Mouse (Mus musculus): ENCODE data around the gene Pex11g. TPM values are rescaled to one million over a fixed set of nuclear protein-coding genes. Genes with fewer than 3 reads are reported as not detected.
A peak's percentile ranks its signal among the peaks of the same experiment; 100 is the strongest.

The Pex11g gene
- polyA plus RNA-seq, 1 experiment from 2014 or later: 9.5 TPM

GRCm38 (mm10) chr8:3483546-3483945 lies 16.1 kb upstream of the Pex11g start:
- Histone ChIP-seq H3K27ac (ENCODE audit: low read length) (no peak overlapping the region), H3K4me1 (replicated peaks; ENCODE audit: control insufficient read depth, insufficient read depth, low read length) (no peaks in the 10 kb centered on the region), H3K27me3 (ENCODE audit: control insufficient read depth, insufficient read depth, low read depth, low read length) (no peaks in the 10 kb centered on the region), H3K4me2 (ENCODE audit: low read depth, low read length) (no peak overlapping the region), H3K36me3 (ENCODE audit: control insufficient read depth, insufficient read depth, low read length) (no peaks in the 10 kb centered on the region), H3K9me3 (ENCODE audit: control insufficient read depth, low read length) (no peaks in the 10 kb centered on the region), H3K4me3 (ENCODE audit: low read length) (no peak overlapping the region), H3K9ac (ENCODE audit: low read length) (no peak overlapping the region)
- WGBS: 54% methylated on average over 7 of the region's 7 CpGs
- ATAC-seq (ENCODE audit: low read depth): no peak

DNA sequence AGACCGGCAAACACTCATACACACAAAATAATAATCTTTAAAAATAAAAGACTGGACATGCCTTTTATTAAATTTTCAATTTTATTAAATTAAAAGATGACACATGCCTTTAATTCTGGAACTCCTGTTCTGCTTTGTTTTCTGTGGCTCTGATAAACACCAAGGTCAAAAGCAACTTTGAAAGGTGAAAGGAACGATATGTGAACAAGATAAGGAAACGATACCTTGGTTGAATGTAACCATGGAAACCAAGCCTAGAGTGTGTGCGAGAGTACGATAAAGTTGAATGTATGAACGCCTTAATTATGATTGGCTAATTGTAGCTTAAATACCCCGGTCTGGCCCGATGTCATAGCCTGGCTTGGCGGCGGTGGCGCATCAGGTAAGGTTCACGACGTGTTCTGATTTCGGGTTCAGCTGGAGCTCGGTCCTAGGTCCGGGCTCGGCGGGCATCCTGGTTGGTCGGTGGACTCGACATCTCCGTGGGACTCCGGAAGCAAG lies 14.8 kb upstream of the Pex11g start:
- no peaks in the 10 kb centered on the region for H3K9me3 ChIP-seq (ENCODE audit: control insufficient read depth, low read length)
- no peaks in the 10 kb centered on the region for H3K4me1 ChIP-seq (replicated peaks; ENCODE audit: control insufficient read depth, insufficient read depth, low read length)
- 82% methylated on average over 22 of the region's 22 CpGs for WGBS
- H3K27me3 ChIP-seq (ENCODE audit: control insufficient read depth, insufficient read depth, low read depth, low read length): no peaks in the 10 kb centered on the region
- ATAC-seq (ENCODE audit: low read depth): no peak
- no peak overlapping the region for H3K9ac ChIP-seq (ENCODE audit: low read length)
- no peak overlapping the region for H3K27ac ChIP-seq (ENCODE audit: low read length)
- no peaks in the 10 kb centered on the region for H3K36me3 ChIP-seq (ENCODE audit: control insufficient read depth, insufficient read depth, low read length)
- H3K4me3 ChIP-seq (ENCODE audit: low read length): no peak overlapping the region
- no peak overlapping the region for H3K4me2 ChIP-seq (ENCODE audit: low read depth, low read length)

DNA sequence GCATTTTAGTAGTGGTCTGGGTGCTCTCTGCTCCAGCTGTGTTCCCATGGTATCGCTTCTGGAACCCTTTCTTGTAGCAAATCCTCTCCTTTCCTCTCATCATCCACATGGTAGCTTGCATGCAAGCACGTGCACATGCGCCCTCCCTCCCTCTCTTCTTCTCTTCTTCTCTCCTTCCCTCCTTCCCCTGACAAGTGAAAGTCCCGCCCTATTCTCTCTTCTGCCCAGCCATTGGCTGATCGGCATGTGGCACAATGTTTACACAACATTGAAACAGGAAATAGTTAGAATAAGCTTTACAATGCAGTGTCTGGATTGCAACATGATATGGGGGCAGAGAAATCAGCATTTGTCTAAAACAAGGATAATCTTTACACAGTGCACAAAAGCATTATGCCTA lies 14.1 kb upstream of the Pex11g start:
- Histone ChIP-seq H3K27me3 (ENCODE audit: control insufficient read depth, insufficient read depth, low read depth, low read length) (no peaks in the 10 kb centered on the region), H3K36me3 (ENCODE audit: control insufficient read depth, insufficient read depth, low read length) (no peaks in the 10 kb centered on the region), H3K4me2 (ENCODE audit: low read depth, low read length) (no peak overlapping the region), H3K4me3 (ENCODE audit: low read length) (no peak overlapping the region), H3K9me3 (ENCODE audit: control insufficient read depth, low read length) (no peaks in the 10 kb centered on the region), H3K4me1 (replicated peaks; ENCODE audit: control insufficient read depth, insufficient read depth, low read length) (no peaks in the 10 kb centered on the region), H3K9ac (ENCODE audit: low read length) (no peak overlapping the region), H3K27ac (ENCODE audit: low read length) (no peak overlapping the region)
- peak; percentile 39; the same call in 1 of the 2 replicates for ATAC-seq (ENCODE audit: low read depth)
- 56% methylated on average over 5 of the region's 5 CpGs for WGBS

DNA sequence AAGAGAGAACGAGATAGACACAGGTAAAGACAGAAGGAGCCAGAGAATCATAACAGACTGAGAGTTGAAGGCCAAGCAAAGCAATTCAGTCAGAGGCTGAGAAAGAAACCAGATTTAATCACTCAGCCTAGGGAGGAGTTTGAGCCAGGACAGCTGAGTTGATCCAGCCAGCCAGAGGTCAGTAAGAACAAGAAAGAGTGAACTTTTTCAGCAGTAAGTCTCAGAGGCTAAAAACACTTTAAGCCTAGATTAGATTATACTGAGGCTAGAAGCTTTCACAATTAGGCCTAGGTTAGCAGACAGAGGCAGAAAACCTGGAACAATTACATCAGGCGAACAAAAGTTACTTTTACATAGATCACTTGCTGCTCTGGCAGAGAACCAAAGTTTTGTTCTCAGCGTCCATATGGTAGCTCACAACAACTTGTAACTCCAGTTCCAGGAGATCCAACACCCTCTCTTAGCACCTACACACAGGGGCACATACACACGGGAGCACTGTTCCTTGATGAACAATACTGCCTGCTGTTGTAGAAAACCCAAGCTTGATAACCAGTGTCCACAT lies 12.8 kb upstream of the Pex11g start:
- 60% methylated on average over 4 of the region's 4 CpGs for whole genome bisulfite sequencing
- H3K9ac ChIP-seq (ENCODE audit: low read length): no peak overlapping the region
- no peaks in the 10 kb centered on the region for H3K9me3 ChIP-seq (ENCODE audit: control insufficient read depth, low read length)
- H3K27ac ChIP-seq (ENCODE audit: low read length): no peak overlapping the region
- H3K27me3 ChIP-seq (ENCODE audit: control insufficient read depth, insufficient read depth, low read depth, low read length): no peaks in the 10 kb centered on the region; the same call in 1 of the 2 replicates
- no peak overlapping the region for H3K4me3 ChIP-seq (ENCODE audit: low read length)
- no peak overlapping the region for H3K4me2 ChIP-seq (ENCODE audit: low read depth, low read length)
- ATAC-seq (ENCODE audit: low read depth): no peak
- H3K36me3 ChIP-seq (ENCODE audit: control insufficient read depth, insufficient read depth, low read length): no peaks in the 10 kb centered on the region
- H3K4me1 ChIP-seq (replicated peaks; ENCODE audit: control insufficient read depth, insufficient read depth, low read length): no peaks in the 10 kb centered on the region

GRCm38 (mm10) chr8:3475715-3476429 lies 8.4 kb upstream of the Pex11g start:
- Histone ChIP-seq H3K9me3 (ENCODE audit: control insufficient read depth, low read length) (no peaks in the 10 kb centered on the region), H3K4me3 (ENCODE audit: low read length) (peak overlapping the region; percentile 28), H3K27ac (ENCODE audit: low read length) (no peak overlapping the region), H3K4me2 (ENCODE audit: low read depth, low read length) (peak overlapping the region; percentile 53), H3K36me3 (ENCODE audit: control insufficient read depth, insufficient read depth, low read length) (no peaks in the 10 kb centered on the region), H3K4me1 (replicated peaks; ENCODE audit: control insufficient read depth, insufficient read depth, low read length) (no peaks in the 10 kb centered on the region), H3K9ac (ENCODE audit: low read length) (no peak overlapping the region), H3K27me3 (ENCODE audit: control insufficient read depth, insufficient read depth, low read depth, low read length) (no peaks in the 10 kb centered on the region; the same call in 1 of the 2 replicates)
- WGBS: 18% methylated on average over 37 of the region's 37 CpGs
- peak; percentile 36; the same call in 1 of the 2 replicates for ATAC-seq (ENCODE audit: low read depth)

- no peak within 1 kb of the TSS for H3K4me2 ChIP-seq (ENCODE audit: low read depth, low read length)
- peaks cover 2% of the 10 kb centered on the region; the same call in 1 of the 2 replicates for H3K4me1 ChIP-seq (replicated peaks; ENCODE audit: control insufficient read depth, insufficient read depth, low read length)
- H3K9ac ChIP-seq (ENCODE audit: low read length): no peak within 1 kb of the TSS
- H3K4me3 ChIP-seq (ENCODE audit: low read length): no peak within 1 kb of the TSS
- no peak within 1 kb of the TSS for H3K27ac ChIP-seq (ENCODE audit: low read length)
- no peaks in the 10 kb centered on the region for H3K36me3 ChIP-seq (ENCODE audit: control insufficient read depth, insufficient read depth, low read length)
- no peaks in the 10 kb centered on the region for H3K9me3 ChIP-seq (ENCODE audit: control insufficient read depth, low read length)
- no peaks in the 10 kb centered on the region for H3K27me3 ChIP-seq (ENCODE audit: control insufficient read depth, insufficient read depth, low read depth, low read length)
- ATAC-seq (ENCODE audit: low read depth): no peak
Measured at GRCm38 (mm10) chr8:3470562-3470961, 3.1 kb upstream of the Pex11g start, which contains the start of gene Tex45. Gene Tex45, plus strand, starts transcription at chr8:3470862.

GRCm38 (mm10) chr8:3468838-3469237 lies 1.4 kb upstream of the Pex11g start:
- H3K27ac ChIP-seq (ENCODE audit: low read length): no peak overlapping the region
- 91% methylated on average over 1 of the region's 1 CpGs for WGBS
- H3K4me2 ChIP-seq (ENCODE audit: low read depth, low read length): no peak overlapping the region
- H3K4me3 ChIP-seq (ENCODE audit: low read length): no peak overlapping the region
- ATAC-seq (ENCODE audit: low read depth): no peak
- no peaks in the 10 kb centered on the region for H3K9me3 ChIP-seq (ENCODE audit: control insufficient read depth, low read length)
- peaks cover 2% of the 10 kb centered on the region; the same call in 1 of the 2 replicates for H3K4me1 ChIP-seq (replicated peaks; ENCODE audit: control insufficient read depth, insufficient read depth, low read length)
- H3K36me3 ChIP-seq (ENCODE audit: control insufficient read depth, insufficient read depth, low read length): no peaks in the 10 kb centered on the region
- H3K9ac ChIP-seq (ENCODE audit: low read length): no peak overlapping the region
- H3K27me3 ChIP-seq (ENCODE audit: control insufficient read depth, insufficient read depth, low read depth, low read length): no peaks in the 10 kb centered on the region

DNA sequence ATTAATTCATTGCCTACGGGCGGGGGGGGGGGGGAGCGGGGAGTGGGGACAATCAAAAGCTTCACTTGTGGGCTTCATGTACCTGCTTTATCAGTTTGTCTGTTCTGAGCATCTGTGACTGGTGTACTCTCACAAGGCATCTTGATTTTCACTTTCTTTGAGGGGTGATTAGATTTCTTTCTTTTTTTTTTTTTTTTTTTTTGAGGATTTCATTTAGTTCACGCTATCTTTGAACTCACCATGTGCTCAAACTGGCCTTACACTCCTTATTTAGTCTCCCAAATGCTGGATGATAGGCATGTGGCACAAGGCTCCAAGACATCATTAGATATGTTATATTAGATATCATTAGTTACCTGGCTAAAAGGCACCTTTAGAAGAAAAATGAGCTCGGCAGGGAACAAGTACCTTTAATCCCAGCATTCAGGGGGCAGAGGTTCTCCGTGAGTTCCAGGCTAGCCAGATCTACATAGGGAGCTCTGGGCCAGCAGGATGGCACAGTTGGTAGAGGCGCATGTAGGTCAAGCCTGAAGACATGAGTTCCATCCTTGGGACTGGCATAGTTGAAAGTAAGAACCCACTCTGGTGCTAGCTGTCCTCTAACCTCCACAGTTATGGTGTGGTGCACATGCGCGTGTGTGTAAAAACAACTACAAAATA lies 536 bp upstream of the Pex11g start:
- Histone ChIP-seq H3K9me3 (ENCODE audit: control insufficient read depth, low read length) (no peaks in the 10 kb centered on the region), H3K27ac (ENCODE audit: low read length) (peak overlapping the region; percentile 38), H3K4me3 (ENCODE audit: low read length) (peak overlapping the region; percentile 52), H3K27me3 (ENCODE audit: control insufficient read depth, insufficient read depth, low read depth, low read length) (no peaks in the 10 kb centered on the region), H3K4me1 (replicated peaks; ENCODE audit: control insufficient read depth, insufficient read depth, low read length) (peaks cover 2% of the 10 kb centered on the region; the same call in 1 of the 2 replicates), H3K4me2 (ENCODE audit: low read depth, low read length) (peak overlapping the region; percentile 49), H3K9ac (ENCODE audit: low read length) (peak overlapping the region; percentile 61), H3K36me3 (ENCODE audit: control insufficient read depth, insufficient read depth, low read length) (no peaks in the 10 kb centered on the region)
- 45% methylated on average over 9 of the region's 9 CpGs for WGBS
- no peak for ATAC-seq (ENCODE audit: low read depth)

DNA sequence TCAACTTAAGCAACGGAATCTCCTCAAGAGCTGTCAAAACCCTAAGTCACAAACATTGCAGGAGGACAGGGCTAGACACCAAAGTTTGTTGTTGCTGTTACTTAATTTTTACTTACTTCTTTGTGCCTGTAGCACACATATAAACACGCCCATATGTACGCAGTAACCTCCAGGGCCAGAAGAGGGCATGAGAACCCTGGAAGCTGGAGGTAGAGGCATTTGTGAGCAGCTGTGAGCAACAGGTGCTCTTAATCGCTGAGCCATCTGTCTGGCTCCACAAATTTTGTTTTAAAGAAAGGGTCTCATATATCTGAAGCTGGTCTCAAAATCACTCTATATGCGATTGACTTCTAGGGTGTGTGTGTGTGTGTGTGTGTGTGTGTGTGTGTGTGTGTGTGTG lies 3.2 kb downstream of the Pex11g start:
- H3K9ac ChIP-seq (ENCODE audit: low read length): no peak overlapping the region
- WGBS: 51% methylated on average over 5 of the region's 5 CpGs
- H3K4me1 ChIP-seq (replicated peaks; ENCODE audit: control insufficient read depth, insufficient read depth, low read length): peaks cover 2% of the 10 kb centered on the region; the same call in 1 of the 2 replicates
- H3K27me3 ChIP-seq (ENCODE audit: control insufficient read depth, insufficient read depth, low read depth, low read length): no peaks in the 10 kb centered on the region
- H3K27ac ChIP-seq (ENCODE audit: low read length): no peak overlapping the region
- no peak for ATAC-seq (ENCODE audit: low read depth)
- H3K4me2 ChIP-seq (ENCODE audit: low read depth, low read length): no peak overlapping the region
- H3K4me3 ChIP-seq (ENCODE audit: low read length): no peak overlapping the region
- no peaks in the 10 kb centered on the region for H3K9me3 ChIP-seq (ENCODE audit: control insufficient read depth, low read length)
- no peaks in the 10 kb centered on the region for H3K36me3 ChIP-seq (ENCODE audit: control insufficient read depth, insufficient read depth, low read length)
